ENCODE assay signal across 8 mouse cellular contexts in the genomic region with DNA sequence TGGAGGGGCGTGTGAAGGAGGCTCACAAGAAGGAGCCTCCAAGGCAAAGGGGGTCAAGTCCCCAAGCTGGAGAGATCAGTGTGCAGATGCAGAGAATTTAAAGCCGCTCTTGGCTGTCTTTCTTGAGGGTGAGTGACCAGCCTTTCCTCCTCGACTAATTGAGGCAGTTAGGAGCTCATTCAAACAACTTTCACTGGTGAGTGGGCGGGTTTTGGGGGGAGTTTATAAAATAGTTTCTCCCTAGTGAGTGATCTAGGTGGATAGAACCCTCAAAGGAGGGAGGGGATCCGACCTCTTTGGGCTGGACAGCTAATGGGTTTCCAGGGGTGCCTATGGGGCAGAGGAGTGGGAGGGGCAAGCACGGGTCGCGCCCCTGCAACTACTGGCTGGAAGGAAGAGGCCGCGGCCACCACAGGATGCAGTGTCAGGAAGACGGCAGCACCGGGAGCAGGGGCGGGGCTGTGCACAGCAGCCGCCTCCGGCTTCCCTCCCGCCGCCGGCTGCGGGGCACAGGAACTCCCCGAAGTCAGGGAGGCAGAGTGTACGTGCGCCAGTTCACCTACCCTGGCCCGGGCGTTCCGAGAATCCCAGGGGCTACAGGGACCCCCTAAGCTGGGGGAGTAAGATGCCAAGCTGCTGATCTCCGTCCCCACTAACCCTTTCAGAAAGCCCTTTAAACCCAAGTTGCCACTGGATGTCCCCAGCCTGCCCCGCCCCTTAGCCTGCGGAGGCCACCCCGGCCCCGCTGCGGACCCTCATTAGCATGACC.
DNase-seq lines count a peak whose midpoint lies in the region; ATAC-seq and TF ChIP-seq lines count a peak whose summit lies in the region.

No protein-coding gene starts in this region.

- H3K4me1 ChIP-seq in lung, embryonic 14.5 days (ENCODE audit: insufficient read depth): peaks cover 47% of the 10 kb centered on the region
- peaks cover 93% of the 10 kb centered on the region for H3K4me1 ChIP-seq in neural tube, embryonic 13.5 days (replicated peaks)

- H3K27ac ChIP-seq in lung, embryonic 14.5 days (ENCODE audit: low read depth): peak overlapping the region; percentile 94
- peak overlapping the region; percentile 100 for H3K27ac ChIP-seq in neural tube, embryonic 13.5 days (replicated peaks)

- peak overlapping the region; percentile 71 for H3K4me3 ChIP-seq in lung, embryonic 14.5 days (ENCODE audit: low read depth, low read length)
- peak overlapping the region; percentile 82 for H3K4me3 ChIP-seq in neural tube, embryonic 13.5 days

- no peaks in the 10 kb centered on the region for H3K9me3 ChIP-seq in lung, embryonic 14.5 days (ENCODE audit: low read depth, low read length)
- H3K9me3 ChIP-seq in neural tube, embryonic 13.5 days: no peaks in the 10 kb centered on the region

- peak overlapping the region; percentile 90 for H3K9ac ChIP-seq in lung, embryonic 14.5 days
- peak overlapping the region; percentile 99 for H3K9ac ChIP-seq in neural tube, embryonic 13.5 days

- 3% methylated on average over 25 of the region's 31 CpGs for WGBS in lung, embryonic 14.5 days
- under 1% methylated on average over 31 of the region's 31 CpGs for WGBS in neural tube, embryonic 13.5 days

- peak overlapping the region; percentile 99 for H3K4me2 ChIP-seq in lung, embryonic 14.5 days
- H3K4me2 ChIP-seq in neural tube, embryonic 13.5 days: peak overlapping the region; percentile 99

- peak; percentile 58 for ATAC-seq in lung, embryonic 14.5 days (ENCODE audit: insufficient read depth)
- peak; percentile 18 for ATAC-seq in neural tube, embryonic 13.5 days (ENCODE audit: low read depth)

- TF ChIP-seq CTCF in lung, embryonic 14.5 days (IDR thresholded peaks at IDR 0.05; ENCODE audit: low read depth): no peak

- no peaks in the 10 kb centered on the region for H3K27me3 ChIP-seq in lung, embryonic 14.5 days (ENCODE audit: insufficient read depth, low read length)
- H3K27me3 ChIP-seq in neural tube, embryonic 13.5 days: no peaks in the 10 kb centered on the region

- H3K36me3 ChIP-seq in lung, embryonic 14.5 days (ENCODE audit: insufficient read depth): no peaks in the 10 kb centered on the region
- peaks cover 2% of the 10 kb centered on the region; the same call in 1 of the 2 replicates for H3K36me3 ChIP-seq in neural tube, embryonic 13.5 days

- DNase-seq in spleen, adult 18-20 months: peak; percentile 69 to 74
- no peak for DNase-seq in spleen, adult 12 weeks (ENCODE audit: low spot score)
- DNase-seq in embryo, embryonic 11 days: peak; percentile 86
- peak; percentile 77 to 86 for DNase-seq in heart, adult 9 months (ENCODE audit: low spot score in 2 of 2)
- peak; percentile 70 for DNase-seq in kidney, adult 18-20 months
- DNase-seq in lung, embryonic 14.5 days: peak; percentile 81
- DNase-seq in frontal cortex, postnatal 25 days (ENCODE audit: low spot score in 2 of 2): no peak

Comparison
In these comparisons a context has a peak if more than half of its experiments do, and no peak if none do; other contexts are left out.
1. DNase-seq: peak in spleen, adult 18-20 months (2 of 2), embryo, embryonic 11 days (single experiment), heart, adult 9 months (2 of 2), kidney, adult 18-20 months (single experiment) and lung, embryonic 14.5 days (single experiment); none in spleen, adult 12 weeks (single experiment) and frontal cortex, postnatal 25 days (0 of 2).